Mouse (Mus musculus): ENCODE data around the gene Yif1a.

- no peak for TF ChIP-seq MYOG (IDR thresholded peaks at IDR 0.05; ENCODE audit: control insufficient read depth in 1 of 3, insufficient read depth in 1 of 3, insufficient read length in 2 of 3, low read depth in 2 of 3)
- TF ChIP-seq TCF3 (IDR thresholded peaks at IDR 0.05; ENCODE audit: insufficient read length, low read depth) = no peak
- no peak for TF ChIP-seq POLR2A (IDR thresholded peaks at IDR 0.05; ENCODE audit: insufficient read length, low read depth)
- TF ChIP-seq SRF (IDR thresholded peaks at IDR 0.05; ENCODE audit: control insufficient read depth, insufficient read length, low read depth) = no peak
- TF ChIP-seq USF1 (IDR thresholded peaks at IDR 0.05; ENCODE audit: low read depth) = no peak
- TF ChIP-seq MAX (IDR thresholded peaks at IDR 0.05; ENCODE audit: low read depth) = no peak
- TF ChIP-seq MYOD1 (IDR thresholded peaks at IDR 0.05; ENCODE audit: control insufficient read depth in 1 of 3, insufficient read length in 2 of 3, low read depth in 2 of 3) = no peak
- no peak for TF ChIP-seq CEBPB (IDR thresholded peaks at IDR 0.05; ENCODE audit: insufficient read depth, poor library complexity, severe bottlenecking)
Measured at GRCm38 (mm10) chr19:5139640-5140039, 51.3 kb downstream of the Yif1a start.
